Mouse (Mus musculus): ENCODE data around the gene Ncapd2. TPM values are rescaled to one million over a fixed set of nuclear protein-coding genes. Genes with fewer than 3 reads are reported as not detected.
A peak's percentile ranks its signal among the peaks of the same experiment; 100 is the strongest.

The Ncapd2 gene
- polyA plus RNA-seq, 1 experiment from 2014 or later, result 16.6 TPM

- ATAC-seq (ENCODE audit: low FRiP score, low TSS enrichment) (peak; percentile 18; the same call in 1 of the 2 replicates), DNase-seq (ENCODE audit: low spot score) (no peak)
- WGBS, result 73% methylated on average over 22 of the region's 22 CpGs
- H3K4me2 ChIP-seq (replicated peaks; ENCODE audit: low read depth), result no peak overlapping the region
- H3K4me1 ChIP-seq (replicated peaks; ENCODE audit: control insufficient read depth, insufficient read depth), result no peaks in the 10 kb centered on the region
- TF ChIP-seq CTCF (IDR thresholded peaks at IDR 0.05; ENCODE audit: low read depth), result no peak
- TF ChIP-seq EP300 (optimal IDR thresholded peaks at IDR 0.05), result no peak
- no peaks in the 10 kb centered on the region for H3K27me3 ChIP-seq (ENCODE audit: control insufficient read depth, insufficient read depth, low read length)
- H3K4me3 ChIP-seq (ENCODE audit: low read depth, low read length), result no peak overlapping the region
- no peak overlapping the region for H3K9ac ChIP-seq (ENCODE audit: low read length)
- no peak overlapping the region for H3K27ac ChIP-seq (replicated peaks)
- H3K9me3 ChIP-seq (ENCODE audit: control insufficient read depth, low read length), result no peaks in the 10 kb centered on the region
- no peaks in the 10 kb centered on the region for H3K36me3 ChIP-seq (ENCODE audit: control insufficient read depth, insufficient read depth, low read length)
These were observed 39.1 kb downstream of the Ncapd2 start for GRCm38 (mm10) chr6:125152212-125153017.

GRCm38 (mm10) chr6:125149569-125149950, 41.9 kb downstream of the Ncapd2 start:
- Histone ChIP-seq H3K4me2 (replicated peaks; ENCODE audit: low read depth) (no peak overlapping the region), H3K27ac (replicated peaks) (peak overlapping the region; percentile 35), H3K9me3 (ENCODE audit: control insufficient read depth, low read length) (no peaks in the 10 kb centered on the region), H3K9ac (ENCODE audit: low read length) (no peak overlapping the region), H3K27me3 (ENCODE audit: control insufficient read depth, insufficient read depth, low read length) (no peaks in the 10 kb centered on the region), H3K36me3 (ENCODE audit: control insufficient read depth, insufficient read depth, low read length) (no peaks in the 10 kb centered on the region), H3K4me1 (replicated peaks; ENCODE audit: control insufficient read depth, insufficient read depth) (no peaks in the 10 kb centered on the region), H3K4me3 (ENCODE audit: low read depth, low read length) (no peak overlapping the region)
- DNase-seq (ENCODE audit: low spot score) (no peak), ATAC-seq (ENCODE audit: low FRiP score, low TSS enrichment) (no peak)
- TF ChIP-seq CTCF (IDR thresholded peaks at IDR 0.05; ENCODE audit: low read depth), result no peak
- no peak for TF ChIP-seq EP300 (optimal IDR thresholded peaks at IDR 0.05)
- WGBS, result 71% methylated on average over 6 of the region's 7 CpGs

GRCm38 (mm10) chr6:125148926-125149568, 42.5 kb downstream of the Ncapd2 start:
- DNase-seq (ENCODE audit: low spot score), result no peak
- H3K4me3 ChIP-seq (ENCODE audit: low read depth, low read length), result no peak overlapping the region
- H3K4me1 ChIP-seq (replicated peaks; ENCODE audit: control insufficient read depth, insufficient read depth), result no peaks in the 10 kb centered on the region
- no peak overlapping the region for H3K4me2 ChIP-seq (replicated peaks; ENCODE audit: low read depth)
- TF ChIP-seq EP300 (optimal IDR thresholded peaks at IDR 0.05) (no peak), CTCF (IDR thresholded peaks at IDR 0.05; ENCODE audit: low read depth) (no peak)
- no peaks in the 10 kb centered on the region for H3K9me3 ChIP-seq (ENCODE audit: control insufficient read depth, low read length)
- H3K9ac ChIP-seq (ENCODE audit: low read length), result no peak overlapping the region
- H3K27ac ChIP-seq (replicated peaks), result peak overlapping the region; percentile 56
- H3K36me3 ChIP-seq (ENCODE audit: control insufficient read depth, insufficient read depth, low read length), result no peaks in the 10 kb centered on the region
- H3K27me3 ChIP-seq (ENCODE audit: control insufficient read depth, insufficient read depth, low read length), result no peaks in the 10 kb centered on the region
- ATAC-seq (ENCODE audit: low FRiP score, low TSS enrichment), result no peak
- WGBS, result 73% methylated on average over 16 of the region's 16 CpGs

DNA sequence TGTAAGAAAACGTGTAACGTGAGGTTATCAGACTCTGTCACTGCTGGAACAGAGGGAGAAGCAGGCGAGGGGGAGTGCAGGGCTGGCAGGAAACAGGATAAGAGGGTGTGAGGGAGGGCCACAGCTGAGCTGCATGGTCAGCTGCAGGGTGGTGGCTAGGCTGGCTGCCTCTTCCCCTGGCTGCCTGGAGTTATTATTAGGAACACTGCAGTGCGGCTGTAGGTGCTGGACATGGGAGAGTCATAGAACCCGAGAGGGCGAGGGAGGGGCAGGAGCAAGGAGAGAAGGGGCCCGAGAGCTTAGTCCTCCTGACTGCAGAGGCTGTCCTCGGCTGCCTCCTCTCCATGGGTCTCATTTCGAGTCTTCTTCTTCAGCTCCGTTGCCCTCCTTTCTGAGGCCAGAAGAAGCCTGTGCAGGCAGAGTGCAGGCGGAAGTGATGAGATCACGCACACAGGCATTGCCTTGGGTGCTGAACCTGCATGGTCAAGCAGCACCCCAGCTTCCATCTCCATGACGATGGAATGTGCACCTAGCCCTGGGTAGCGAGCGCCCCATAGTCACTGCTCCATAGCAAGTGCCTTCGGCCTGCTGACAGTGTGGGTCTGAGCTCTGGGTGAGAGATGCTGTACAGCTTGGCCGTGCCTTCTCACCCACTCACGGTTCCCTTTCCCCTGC, 43.1 kb downstream of the Ncapd2 start:
- H3K4me3 ChIP-seq (ENCODE audit: low read depth, low read length), result no peak overlapping the region
- 56% methylated on average over 18 of the region's 18 CpGs for WGBS
- ATAC-seq (ENCODE audit: low FRiP score, low TSS enrichment), result no peak
- DNase-seq (ENCODE audit: low spot score), result no peak
- 0 out of 2 replicates have a peak overlapping the region, but pooled peaks have one; percentile 4 for H3K9ac ChIP-seq (ENCODE audit: low read length)
- no peak overlapping the region for H3K4me2 ChIP-seq (replicated peaks; ENCODE audit: low read depth)
- H3K4me1 ChIP-seq (replicated peaks; ENCODE audit: control insufficient read depth, insufficient read depth), result no peaks in the 10 kb centered on the region
- no peak for TF ChIP-seq EP300 (optimal IDR thresholded peaks at IDR 0.05)
- TF ChIP-seq CTCF (IDR thresholded peaks at IDR 0.05; ENCODE audit: low read depth), result no peak
- no peaks in the 10 kb centered on the region for H3K36me3 ChIP-seq (ENCODE audit: control insufficient read depth, insufficient read depth, low read length)
- peak overlapping the region; percentile 56; the same call in 1 of the 2 replicates for H3K27ac ChIP-seq (replicated peaks)
- no peaks in the 10 kb centered on the region for H3K27me3 ChIP-seq (ENCODE audit: control insufficient read depth, insufficient read depth, low read length)
- no peaks in the 10 kb centered on the region for H3K9me3 ChIP-seq (ENCODE audit: control insufficient read depth, low read length)

DNA sequence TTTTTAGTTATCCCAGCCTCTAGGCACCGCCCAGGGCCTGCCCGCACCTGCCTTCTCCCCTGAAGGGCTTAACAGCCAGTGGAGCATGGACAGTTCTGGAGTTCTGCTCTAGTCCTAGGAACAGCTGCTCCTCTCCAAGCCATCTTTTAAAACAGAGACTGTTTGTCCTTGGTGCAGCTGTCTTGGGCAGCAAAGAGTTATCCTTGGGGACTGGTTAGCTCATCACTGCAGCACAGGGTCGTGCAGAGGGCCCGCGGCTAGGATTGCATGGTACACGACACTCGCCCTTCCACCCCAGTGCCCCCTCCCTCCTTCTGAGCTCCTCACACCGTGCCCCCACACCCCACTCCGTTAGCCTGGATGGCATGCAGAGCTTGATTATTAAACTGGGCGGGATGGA, 44.2 kb downstream of the Ncapd2 start:
- H3K9ac ChIP-seq (ENCODE audit: low read length), result 0 out of 2 replicates have a peak overlapping the region, but pooled peaks have one; percentile 8
- H3K27ac ChIP-seq (replicated peaks), result no peak overlapping the region
- no peaks in the 10 kb centered on the region for H3K9me3 ChIP-seq (ENCODE audit: control insufficient read depth, low read length)
- no peaks in the 10 kb centered on the region for H3K4me1 ChIP-seq (replicated peaks; ENCODE audit: control insufficient read depth, insufficient read depth)
- DNase-seq (ENCODE audit: low spot score) (no peak), ATAC-seq (ENCODE audit: low FRiP score, low TSS enrichment) (no peak)
- no peaks in the 10 kb centered on the region for H3K36me3 ChIP-seq (ENCODE audit: control insufficient read depth, insufficient read depth, low read length)
- TF ChIP-seq CTCF (IDR thresholded peaks at IDR 0.05; ENCODE audit: low read depth) (no peak), EP300 (optimal IDR thresholded peaks at IDR 0.05) (no peak)
- H3K27me3 ChIP-seq (ENCODE audit: control insufficient read depth, insufficient read depth, low read length), result no peaks in the 10 kb centered on the region
- no peak overlapping the region for H3K4me3 ChIP-seq (ENCODE audit: low read depth, low read length)
- no peak overlapping the region for H3K4me2 ChIP-seq (replicated peaks; ENCODE audit: low read depth)
- 55% methylated on average over 10 of the region's 10 CpGs for WGBS
